Mouse (Mus musculus) right cerebral cortex, postnatal 10 days (tissue): ENCODE measurements around the gene Rasip1.

Experiments used
- DNase-seq, 2 experiments: peaks; one replicate each; pipeline ENCODE4 v3.0.0; 2021; ENCODE audit warnings: low spot score in 2 of 2

The Rasip1 gene

DNA sequence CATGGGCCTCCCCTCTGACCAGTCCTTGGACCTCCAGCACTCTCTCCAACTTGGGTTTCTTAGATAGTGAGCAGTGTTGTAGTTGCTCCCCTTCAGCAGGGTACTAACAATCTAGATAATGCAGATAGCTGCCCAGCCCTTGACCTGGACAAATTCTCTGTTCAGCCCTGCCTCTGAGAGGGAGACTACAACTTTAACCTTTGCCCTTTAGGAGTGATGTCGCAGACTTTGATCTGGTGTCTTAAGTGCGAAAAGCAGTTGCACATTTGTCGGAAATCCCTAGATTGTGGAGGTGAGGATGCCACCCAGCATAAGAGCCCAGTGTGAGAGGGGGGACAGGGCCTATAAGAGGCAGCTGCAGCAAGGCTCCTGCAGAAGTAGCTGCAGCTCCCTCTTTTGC, 2.6 kb upstream of the Rasip1 start:
- DNase-seq: no peak

- no peak for DNase-seq
Measured at GRCm38 (mm10) chr7:45625481-45625880, 1.8 kb upstream of the Rasip1 start.

DNA sequence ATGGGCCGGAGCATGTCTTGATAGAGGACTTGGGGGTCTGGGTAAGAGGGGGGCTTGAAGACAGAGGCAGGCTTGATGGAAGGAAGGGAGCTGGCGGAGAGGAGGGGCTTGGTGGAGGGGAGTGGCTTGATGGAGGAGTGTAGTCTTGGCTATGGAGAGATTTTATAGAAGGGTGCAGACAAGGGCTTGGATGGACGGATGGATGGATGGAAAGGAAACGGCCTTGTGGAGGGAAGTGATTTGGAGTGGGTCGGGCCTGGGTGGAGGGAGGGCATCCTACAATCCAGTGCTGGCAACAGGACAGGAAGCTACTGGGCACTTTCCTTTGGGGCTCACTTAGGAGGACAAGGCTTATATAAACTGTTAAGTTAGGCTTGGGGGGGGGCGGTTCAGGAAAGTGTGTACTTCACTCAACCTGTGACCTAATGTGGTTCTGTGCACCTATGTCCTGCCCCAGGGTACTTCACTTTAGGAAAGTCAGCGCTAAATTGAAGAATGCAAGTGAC, 664 bp upstream of the Rasip1 start:
- DNase-seq: no peak

DNA sequence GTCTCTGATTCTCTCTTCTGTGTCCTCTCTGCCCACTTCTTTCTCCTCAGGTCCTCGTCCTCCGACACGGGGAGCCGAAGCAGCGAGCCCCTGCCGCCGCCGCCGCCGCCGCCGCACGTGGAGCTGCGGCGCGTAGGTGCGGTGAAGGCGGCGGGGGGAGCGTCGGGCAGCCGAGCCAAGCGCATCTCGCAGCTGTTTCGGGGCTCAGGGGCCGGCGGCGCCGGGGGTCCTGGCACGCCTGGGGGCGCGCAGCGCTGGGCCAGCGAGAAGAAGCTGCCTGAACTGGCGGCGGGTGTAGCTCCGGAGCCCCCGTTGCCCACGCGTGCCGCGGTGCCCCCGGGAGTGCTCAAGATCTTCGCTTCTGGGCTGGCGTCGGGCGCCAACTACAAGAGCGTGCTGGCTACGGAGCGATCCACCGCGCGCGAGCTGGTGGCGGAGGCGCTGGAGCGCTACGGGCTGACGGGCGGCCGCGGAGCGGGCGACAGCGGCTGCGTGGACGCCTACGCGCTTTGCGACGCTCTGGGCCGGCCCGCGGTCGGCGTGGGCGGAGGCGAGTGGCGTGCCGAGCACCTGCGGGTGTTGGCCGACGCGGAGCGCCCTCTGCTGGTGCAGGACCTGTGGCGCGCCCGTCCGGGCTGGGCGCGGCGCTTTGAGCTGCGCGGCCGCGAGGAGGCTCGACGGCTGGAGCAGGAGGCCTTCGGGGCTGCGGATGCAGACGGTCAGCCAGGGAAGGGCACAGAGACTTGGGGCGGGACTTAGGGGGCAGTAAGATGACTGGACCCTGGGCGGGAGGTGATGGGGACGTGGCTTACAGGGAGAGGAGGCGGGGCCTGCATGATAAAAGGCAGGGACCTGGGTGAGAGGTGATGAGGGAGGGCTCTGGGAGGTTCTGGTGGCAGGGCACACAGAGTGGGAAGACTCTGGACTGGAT, 1.3 kb downstream of the Rasip1 start:
- DNase-seq: peak; percentile 85 to 90

- no peak for DNase-seq
Measured at GRCm38 (mm10) chr7:45630064-45630907, 3.0 kb downstream of the Rasip1 start.

GRCm38 (mm10) chr7:45632499-45632898, 5.2 kb downstream of the Rasip1 start:
- DNase-seq: peak in 1 of 2 experiments; percentile 47

DNA sequence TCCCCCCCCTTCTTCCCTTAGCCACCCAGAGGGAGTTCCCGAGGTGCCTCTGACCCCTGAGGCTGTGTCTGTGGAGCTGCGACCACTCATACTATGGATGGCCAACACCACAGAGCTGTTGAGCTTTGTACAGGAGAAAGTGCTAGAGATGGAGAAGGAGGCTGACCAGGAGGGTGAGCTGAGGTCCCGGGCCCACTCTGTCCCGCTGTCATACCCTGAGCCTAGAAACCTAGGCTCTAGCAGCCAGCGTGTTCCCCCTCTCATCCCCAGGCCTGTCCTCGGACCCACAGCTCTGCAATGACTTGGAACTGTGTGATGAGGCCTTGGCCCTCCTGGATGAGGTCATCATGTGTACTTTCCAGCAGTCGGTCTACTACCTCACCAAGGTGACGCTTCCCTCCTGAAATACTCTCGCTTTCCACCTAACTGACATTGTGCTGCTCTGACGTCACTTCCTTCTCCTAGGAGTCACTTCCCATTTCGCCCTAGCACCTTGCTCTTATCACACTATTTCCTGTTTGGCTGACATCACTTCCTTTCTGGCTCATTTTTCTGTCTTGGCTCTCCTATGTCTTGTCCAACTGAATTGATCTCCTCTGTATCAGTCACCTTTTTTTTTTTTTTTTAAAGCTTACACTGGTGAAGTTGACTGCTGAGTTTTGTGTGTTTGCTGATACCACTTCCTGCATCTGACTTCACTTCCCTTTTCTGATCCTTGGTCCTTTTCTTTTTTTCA, 7.8 kb downstream of the Rasip1 start:
- DNase-seq: no peak

DNA sequence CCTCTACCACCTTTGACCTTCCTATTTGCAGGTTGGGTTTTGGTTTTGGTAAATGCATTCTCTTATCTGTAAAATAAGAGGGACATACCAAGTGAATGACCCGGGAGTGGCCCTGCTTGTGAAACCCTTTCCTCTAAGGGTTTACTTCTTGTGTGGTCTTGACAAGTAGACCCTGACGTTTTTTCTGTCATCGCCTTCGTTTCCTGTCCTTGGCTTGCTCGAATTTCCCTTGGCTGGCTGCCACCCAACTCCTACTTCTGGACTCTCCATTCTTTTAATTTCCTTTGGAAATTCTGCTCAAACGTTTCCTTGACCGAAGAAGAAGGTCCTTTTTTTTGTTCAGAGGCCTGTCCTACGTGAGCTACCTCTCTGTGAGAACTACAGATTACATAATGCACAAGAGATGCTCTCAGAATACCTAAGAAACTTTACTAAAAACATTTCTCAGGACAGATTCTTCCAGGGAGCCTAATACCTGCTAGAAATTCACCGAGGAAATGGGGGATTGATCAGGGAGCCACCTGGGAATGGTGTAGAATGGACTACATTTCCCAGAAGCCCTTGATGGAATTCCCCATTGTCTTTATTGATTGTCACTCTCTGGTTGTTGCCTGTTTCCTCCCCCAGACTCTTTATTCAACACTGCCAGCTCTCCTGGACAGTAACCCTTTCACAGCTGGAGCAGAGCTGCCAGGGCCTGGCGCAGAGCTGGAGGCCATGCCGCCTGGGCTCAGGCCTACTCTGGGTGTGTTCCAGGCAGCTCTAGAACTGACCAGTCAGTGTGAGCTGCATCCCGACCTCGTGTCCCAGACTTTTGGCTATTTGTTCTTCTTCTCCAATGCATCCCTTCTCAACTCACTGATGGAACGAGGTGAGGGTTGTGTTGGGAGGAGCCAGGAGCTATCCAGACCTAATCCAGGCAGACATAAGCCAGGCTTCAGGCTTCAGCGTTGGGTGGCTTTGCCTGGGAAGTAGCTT, 8.7 kb downstream of the Rasip1 start:
- no peak for DNase-seq

DNA sequence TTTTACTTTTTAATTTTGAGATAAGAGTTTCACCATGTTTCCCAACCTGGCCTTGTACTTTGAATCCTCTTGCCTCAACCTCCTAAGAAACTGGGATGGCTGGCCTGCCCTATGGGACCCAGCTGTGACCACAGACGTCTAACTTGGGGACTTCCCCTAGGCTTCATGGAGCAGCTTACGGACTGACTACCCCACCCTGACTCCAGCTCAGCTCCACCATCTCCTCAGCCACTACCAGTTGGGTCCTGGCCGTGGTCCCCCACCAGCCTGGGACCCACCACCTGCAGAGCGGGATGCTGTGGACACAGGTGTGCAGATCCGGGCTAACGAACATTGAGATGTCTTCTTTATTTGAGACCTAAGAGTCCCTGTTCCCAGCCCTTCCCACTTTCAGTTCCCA, 10.4 kb downstream of the Rasip1 start:
- DNase-seq: no peak

DNA sequence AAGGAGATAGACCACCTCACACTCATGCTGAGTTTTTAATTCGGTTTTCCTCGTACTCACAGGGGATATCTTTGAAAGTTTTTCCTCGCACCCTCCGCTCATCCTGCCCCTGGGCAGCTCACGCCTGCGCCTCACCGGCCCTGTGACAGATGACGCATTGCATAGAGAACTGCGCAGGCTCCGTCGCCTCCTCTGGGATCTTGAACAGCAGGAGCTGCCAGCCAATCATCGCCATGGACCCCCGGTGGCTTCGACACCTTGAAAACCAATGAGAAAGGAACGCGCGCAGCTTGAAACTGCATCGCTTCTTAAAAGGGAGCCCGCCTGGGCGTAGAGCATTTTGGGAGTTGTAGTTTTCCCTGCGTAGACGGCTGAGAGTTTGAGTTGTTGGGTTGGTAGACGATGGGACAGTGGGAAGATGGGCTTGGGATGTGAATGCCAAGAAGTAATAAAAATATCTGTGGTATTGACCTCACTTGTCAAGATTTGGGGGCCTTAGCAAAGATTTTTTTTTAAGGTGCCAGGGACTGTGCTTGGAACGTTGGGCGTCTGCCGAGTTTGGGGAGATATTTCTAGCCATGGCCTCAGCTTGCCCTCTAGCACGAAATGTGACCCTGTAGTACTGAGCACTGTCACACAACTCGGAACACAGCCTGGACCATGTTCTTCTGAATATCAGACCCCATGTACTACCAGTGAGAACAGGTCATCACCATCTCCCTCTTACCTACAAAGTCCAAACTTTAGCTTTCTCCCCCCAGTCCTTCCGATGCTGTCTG, 11.5 kb downstream of the Rasip1 start:
- DNase-seq: peak; percentile 98 to 99

GRCm38 (mm10) chr7:45639561-45640027, 12.3 kb downstream of the Rasip1 start, which contains the start of gene Mamstr:
Gene Mamstr (plus strand): TSS chr7:45639977.
- no peak for DNase-seq

DNA sequence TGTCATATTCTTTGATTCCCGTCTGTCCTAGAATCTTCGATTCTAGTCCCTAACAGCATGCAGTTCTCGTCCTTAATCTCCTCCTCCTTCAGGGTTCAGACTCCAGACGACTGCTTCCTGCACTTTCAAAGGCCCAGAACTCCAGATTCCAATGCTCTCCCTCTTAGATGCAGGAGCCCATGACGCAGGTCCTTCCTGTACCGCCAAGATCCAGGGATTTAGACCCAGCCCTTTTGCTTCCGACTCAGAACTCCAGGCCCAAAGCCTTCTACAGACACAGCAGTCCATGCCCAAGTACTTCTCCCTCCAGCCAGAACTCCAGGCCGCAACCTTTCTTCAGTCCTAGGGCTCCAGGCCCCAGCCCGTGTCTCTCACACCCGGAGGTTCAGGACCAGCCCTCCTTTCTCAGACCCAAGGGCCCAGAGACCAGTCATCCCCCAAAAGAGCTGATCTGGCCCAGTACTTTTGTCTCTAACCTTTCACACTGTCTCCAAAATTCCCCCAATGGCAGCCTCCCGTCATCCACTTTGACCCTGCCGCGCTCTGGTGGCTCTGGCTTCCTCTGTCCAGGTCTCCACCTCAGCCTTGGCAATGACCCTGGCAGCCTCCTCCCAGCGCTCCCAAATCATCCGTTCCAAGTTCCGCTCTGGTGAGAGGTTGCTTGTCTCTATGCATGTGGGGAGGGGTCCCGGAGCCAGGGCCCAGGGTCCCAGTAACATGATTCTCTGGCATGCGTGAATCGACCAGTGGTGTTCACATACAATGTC, 13.1 kb downstream of the Rasip1 start:
- DNase-seq: no peak

DNA sequence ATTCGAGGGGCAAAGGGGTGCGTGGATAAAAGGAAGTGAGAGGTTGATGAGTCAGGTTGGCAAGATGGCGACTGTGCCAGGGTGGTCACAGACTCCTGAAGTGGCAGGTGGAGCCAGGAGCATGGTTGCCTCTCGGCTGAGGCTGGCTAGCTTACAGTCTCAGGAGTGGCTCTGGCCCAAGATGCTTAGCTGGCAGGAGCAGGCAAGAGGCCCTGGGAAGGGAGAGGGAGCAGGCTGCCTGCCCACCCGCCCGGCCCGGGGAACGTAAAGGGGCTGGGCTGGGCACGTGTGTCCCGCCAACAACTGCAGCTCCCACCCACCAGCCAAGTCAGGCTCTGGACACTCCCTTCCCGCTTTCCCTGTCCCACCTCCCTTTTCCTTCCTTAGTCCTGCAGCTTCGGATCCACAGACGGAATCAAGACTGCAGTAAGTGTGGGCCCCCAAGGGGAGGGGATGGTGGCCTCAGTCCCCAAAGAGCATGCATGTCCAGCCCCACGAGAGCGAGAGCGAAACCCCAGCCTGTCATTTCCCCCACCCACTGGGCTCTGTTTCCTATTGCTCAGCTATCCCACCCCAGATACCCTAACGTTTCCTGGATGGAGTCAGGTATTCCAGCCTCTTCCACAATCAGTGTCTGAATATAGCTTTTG, 14.2 kb downstream of the Rasip1 start:
- DNase-seq: no peak

DNA sequence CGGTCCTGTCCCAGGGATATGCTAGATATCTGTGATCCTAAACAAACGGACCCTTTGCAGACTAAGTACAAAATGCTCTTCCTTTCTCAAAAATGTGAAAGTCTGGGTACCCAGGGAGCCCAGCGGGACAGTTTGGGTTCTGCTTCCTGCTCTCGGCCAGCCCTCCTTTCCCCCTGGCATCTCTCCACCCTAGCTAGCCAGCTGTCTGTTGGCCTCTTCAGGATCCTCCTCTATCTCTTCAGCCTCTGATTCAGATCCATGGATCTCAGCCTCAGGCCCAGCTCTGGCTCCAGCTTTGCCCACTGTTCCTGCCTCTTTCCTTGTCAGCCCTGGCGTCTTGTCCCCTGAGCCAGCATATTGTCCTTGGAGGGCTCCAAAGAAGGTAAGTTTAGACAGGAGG, 14.8 kb downstream of the Rasip1 start:
- no peak for DNase-seq

GRCm38 (mm10) chr7:45642503-45643255, 15.4 kb downstream of the Rasip1 start:
- DNase-seq: no peak

DNA sequence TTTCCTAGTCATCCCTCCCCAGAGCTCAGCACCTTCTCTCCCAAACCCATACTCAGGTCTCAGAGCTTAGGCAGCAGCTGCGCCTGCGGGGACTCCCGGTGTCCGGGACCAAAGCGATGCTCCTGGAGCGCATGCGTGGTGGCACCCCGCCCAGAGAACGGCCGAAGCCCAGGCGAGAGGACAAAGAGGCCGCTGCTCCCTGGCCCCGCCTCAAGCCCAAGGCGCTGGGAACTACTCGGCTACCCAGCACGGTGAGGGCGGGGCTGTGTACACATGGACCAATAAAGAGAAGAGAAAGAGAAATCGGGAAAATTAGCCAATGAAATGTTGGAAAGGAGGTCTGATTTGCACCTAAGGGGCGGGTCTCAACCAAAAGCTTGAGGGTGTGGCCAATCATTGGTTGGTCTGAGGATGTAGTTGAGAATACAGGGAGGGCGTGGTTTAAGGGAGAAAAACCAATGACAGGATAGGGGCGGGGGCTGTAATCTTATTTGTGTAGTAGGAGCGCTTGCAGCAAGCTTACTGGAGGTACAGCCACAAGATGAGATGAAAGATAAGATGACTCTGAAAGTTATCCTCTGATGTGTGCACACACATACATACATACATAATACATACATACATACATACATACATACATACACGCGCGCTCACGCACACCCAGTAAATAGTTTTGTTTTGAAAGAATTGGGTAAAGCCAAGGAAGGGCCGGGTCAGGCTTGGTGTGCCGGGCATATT, 16.3 kb downstream of the Rasip1 start:
- peak; percentile 95 to 96 for DNase-seq

- DNase-seq: peak; percentile 80 to 86
Measured at GRCm38 (mm10) chr7:45644183-45644582, 16.9 kb downstream of the Rasip1 start.
